Mouse (Mus musculus): ENCODE measurements around the gene Cnih4.
A peak's percentile ranks its signal among the peaks of the same experiment; 100 is the strongest.

Gene Cnih4

DNA sequence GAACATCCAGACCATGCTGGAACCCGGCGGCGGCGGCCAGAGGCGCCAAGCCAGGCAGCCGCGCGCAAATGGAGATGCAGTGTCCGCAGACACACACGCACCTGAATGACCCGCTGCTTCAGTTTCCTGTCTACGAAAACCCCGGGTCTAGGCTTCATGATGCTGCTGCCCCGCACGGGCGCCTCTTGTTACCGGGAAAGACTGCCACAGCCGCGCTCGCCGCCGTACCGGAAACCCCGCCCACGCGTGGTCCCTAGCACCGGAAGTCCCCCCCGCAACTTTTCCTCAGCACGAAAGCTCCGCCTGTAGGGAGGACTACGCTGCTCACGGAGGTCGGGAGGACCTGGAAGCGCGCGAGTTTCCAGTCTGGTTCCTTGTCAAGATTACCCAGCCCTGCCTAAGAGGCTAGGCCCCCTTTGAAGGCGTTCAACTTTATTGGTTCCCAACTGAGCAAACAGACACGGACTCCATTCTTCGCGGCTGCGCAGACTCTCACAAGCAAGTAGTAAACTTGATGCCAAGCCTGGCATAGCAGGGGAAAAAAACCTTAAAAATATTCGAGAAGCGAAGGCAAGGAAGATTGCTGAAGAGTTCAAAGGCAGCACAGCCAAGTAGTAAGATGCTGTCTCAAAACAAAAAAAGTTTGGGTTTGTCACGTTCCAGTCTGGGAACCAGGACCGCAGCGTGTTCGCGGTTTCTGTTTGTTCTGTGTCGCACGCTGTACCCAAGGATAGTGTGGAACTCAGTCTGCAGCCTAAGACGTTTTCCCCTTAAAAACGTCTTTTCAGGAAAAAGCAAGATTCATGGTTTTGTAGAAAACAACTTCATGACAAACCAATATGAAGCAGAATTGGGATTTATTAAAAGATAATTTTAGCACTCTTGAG lies at the start of gene Cnih4, which contains the start of gene Nvl:
TSS of gene Cnih4 (plus strand) at position 744 of the 887 bp plus-strand sequence.
TSS of gene Nvl (minus strand) at position 255 of the 887 bp plus-strand sequence.
- DNase-seq (ENCODE audit: low spot score), result peak; percentile 94

DNA sequence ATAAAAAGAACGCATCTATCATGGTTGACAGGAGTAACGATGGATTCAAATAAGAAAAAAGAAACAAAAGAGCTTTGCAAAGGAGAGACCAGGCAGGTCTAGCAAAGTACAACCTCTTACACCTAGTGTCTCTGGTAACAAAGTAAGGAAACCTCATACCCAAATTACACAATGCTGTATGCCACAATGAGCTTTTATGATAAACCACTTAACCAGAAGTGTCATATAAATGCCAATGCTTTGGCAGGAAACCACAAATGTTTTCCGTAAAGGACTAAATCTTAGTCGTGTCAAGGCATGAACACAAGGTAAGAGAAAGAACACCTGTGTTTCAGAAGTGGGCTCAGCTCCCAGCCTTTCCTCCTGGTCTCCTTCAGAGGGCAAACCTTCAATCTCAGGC lies 27.4 kb upstream of the Cnih4 start:
- no peak for DNase-seq (ENCODE audit: low spot score)

DNA sequence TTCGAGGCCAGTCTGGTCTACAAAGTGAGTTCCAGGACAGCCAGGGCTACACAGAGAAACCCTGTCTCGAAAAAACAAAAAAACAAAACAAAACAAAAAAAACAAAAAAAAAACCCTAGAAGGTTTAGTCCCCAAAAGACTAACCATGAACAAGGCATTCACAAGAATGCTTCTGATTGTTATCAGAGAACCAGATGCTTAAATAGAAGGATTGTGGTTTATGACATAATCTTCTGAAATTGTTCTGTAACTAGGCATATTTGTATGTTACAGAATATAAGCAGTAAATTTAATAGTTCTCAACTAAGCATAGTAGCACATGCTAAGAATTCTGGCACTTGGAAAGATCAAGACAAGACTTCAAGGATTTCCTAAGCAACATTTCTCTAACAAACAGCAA lies 20.3 kb upstream of the Cnih4 start:
- no peak for DNase-seq (ENCODE audit: low spot score)

- no peak for DNase-seq (ENCODE audit: low spot score)
Observed at GRCm38 (mm10) chr1:181125916-181126315, 18.6 kb upstream of the Cnih4 start.

- no peak for DNase-seq (ENCODE audit: low spot score)
Observed at GRCm38 (mm10) chr1:181126766-181127165, 17.7 kb upstream of the Cnih4 start.

- no peak for DNase-seq (ENCODE audit: low spot score)
Observed at GRCm38 (mm10) chr1:181131915-181132314, 12.6 kb upstream of the Cnih4 start.

GRCm38 (mm10) chr1:181138730-181139129 lies 5.8 kb upstream of the Cnih4 start:
- DNase-seq (ENCODE audit: low spot score), result no peak

DNA sequence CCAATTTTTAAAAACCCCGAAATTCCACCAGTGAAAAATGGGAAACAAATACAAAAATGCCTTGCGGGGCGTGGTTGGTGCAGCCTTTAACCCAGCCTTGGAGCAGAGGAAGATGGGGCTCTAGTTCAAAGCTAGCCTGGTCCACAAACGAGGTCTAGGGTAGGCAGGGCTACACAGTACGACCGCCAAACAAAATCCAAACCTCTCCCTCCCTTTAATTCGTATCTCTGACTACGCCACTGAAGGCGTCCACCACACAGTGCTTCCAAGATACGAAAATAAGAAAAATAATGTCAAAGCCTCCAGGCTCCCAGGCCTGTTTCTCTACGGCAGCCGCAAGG lies 914 bp upstream of the Cnih4 start:
- DNase-seq (ENCODE audit: low spot score), result no peak

GRCm38 (mm10) chr1:181144966-181145365 lies 473 bp downstream of the Cnih4 start:
- no peak for DNase-seq (ENCODE audit: low spot score)

DNA sequence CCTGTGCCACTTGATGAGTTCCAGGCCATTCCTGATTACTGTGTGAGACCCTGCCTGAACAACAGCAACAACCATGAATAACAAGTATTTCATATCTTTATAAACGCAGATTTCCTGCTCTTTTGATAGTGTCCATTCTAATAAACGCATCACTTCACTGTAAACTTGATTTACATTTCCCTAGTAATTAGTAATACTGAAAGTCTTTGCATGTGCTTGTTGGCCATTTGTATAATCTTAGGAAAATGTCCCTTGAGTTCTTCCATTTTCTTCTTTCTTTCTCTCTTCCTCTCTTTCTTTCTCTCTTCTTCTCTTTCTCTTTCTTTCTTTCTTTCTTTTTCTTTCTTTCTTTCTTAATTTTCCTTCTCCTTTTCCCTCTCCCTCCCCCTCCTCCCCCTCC lies 1.7 kb downstream of the Cnih4 start:
- no peak for DNase-seq (ENCODE audit: low spot score)

DNA sequence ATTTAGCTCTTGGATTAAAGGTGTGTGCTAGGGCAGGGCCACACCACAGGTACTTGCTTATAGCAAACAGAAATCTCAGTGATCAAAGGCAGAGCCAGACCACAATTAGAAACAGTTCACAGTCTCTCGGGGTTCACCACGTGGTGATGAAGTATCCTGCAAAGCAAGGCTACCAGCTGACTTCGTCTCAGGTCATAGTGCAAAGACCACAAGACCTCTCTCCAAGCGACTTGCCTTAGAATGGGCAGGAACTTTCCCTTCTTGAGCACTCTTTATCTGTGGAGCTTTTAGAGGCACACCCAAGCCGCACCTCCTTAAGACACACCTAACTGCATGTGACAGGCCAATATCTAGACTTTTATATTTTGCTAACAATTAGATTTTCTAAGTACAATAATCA lies 4.0 kb downstream of the Cnih4 start:
- DNase-seq (ENCODE audit: low spot score), result no peak

GRCm38 (mm10) chr1:181149373-181150017 lies 5.0 kb downstream of the Cnih4 start:
- no peak for DNase-seq (ENCODE audit: low spot score)

- no peak for DNase-seq (ENCODE audit: low spot score)
Observed at GRCm38 (mm10) chr1:181150431-181150826, 5.9 kb downstream of the Cnih4 start.

DNA sequence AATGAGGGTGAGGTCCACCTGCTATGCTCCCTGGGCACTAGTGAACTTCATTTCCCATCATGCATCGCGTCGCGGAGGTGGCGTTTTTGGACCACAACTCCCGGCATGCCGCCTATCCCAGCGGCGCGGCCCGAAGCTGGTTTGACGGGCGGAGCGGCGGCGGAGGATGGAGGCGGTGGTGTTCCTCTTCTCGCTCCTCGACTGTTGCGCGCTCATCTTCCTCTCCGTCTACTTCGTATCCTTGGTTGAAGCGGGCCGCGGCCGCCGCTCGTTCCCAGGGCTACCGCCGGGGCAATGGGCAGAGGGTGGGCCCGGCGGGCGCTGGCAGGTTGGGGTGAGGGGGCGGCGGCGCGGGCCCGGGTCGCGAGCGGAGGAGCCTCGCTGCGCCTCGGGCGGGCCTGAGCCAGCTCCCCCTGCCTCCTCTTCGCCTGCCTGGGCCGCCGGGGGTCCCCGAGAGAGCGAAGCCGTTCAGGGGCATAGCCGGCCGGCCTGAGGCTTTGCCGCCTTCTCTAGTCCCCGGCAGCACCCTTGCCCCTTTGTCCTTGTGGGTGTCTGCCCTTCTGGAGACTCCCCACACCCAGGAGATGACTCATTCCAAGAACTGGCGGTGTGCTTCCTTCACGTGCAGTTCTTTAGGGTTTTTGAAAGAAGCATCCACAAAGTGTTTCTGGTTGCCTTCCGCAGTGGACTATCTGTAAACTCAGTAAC lies 6.5 kb downstream of the Cnih4 start:
- peak; percentile 92 for DNase-seq (ENCODE audit: low spot score)

GRCm38 (mm10) chr1:181151541-181151940 lies 7.0 kb downstream of the Cnih4 start:
- no peak for DNase-seq (ENCODE audit: low spot score)

- no peak for DNase-seq (ENCODE audit: low spot score)
Observed at GRCm38 (mm10) chr1:181167816-181168215, 23.3 kb downstream of the Cnih4 start.

DNA sequence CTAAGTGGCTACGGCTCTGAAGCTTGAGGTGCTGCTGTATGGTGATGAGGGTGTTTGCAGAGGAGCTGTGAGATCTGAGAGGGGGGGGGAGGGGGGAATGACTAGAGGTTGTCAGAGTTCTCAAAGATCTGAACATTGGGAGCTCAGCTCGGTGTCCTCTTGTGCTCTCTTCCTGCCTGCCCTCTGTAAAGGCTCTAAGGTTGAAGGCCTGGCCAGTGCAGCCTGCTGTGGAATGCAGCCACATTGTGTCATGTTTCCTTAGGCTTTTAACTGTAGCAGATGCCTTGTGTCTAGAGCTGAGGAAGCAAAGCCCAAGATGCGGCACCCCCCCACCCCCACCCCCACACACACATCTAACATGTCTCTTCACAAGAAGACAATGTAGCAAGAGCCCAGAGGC lies 23.9 kb downstream of the Cnih4 start:
- peak; percentile 40 for DNase-seq (ENCODE audit: low spot score)

DNA sequence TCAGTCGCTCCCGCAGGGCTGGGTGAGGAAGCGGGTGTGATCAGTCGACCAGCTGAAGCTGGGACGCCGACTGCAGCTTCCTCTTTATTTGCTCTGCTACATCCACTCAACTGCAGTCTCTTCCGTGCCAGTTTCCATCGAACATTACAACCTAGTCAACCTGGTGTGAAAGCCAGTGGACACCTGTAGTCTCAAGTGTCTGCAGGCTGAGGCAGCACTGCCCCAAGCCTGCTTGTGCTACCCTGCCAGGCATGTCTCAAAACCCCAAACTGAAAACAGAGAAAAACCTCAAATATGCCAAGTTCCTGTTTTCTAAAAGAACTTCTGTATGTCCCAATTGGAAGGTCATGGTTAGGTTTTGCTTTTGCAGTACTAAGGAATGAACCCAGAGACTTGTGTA lies 25.7 kb downstream of the Cnih4 start:
- DNase-seq (ENCODE audit: low spot score), result no peak

DNA sequence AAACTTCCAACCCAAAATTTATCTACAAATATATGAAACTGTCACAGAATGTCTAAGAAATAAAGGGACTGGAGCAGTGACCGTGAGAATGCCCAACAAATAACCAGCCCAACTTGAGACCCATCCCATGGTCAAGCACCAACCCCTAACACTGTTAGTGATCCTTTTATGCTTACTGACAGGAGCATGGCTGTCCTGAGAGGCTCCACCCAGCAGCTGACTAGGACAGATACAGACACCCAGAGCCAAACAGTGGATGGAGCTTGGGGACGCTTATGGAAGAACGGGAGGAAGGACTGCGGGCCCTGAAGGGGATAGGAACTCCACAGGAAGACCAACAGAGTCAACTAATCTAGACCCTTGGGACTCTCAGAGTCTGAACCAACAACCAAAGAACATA lies 44.4 kb downstream of the Cnih4 start:
- no peak for DNase-seq (ENCODE audit: low spot score)

- no peak for DNase-seq (ENCODE audit: low spot score)
Observed at GRCm38 (mm10) chr1:181199446-181199845, 55.0 kb downstream of the Cnih4 start.

- no peak for DNase-seq (ENCODE audit: low spot score)
Observed at GRCm38 (mm10) chr1:181210147-181210546, 65.7 kb downstream of the Cnih4 start.

- DNase-seq (ENCODE audit: low spot score), result peak; percentile 57
Observed at GRCm38 (mm10) chr1:181210601-181211402, 66.3 kb downstream of the Cnih4 start.

Measured in testis, postnatal 14 days (tissue).